Mouse (Mus musculus) thymus, adult 2 months (tissue): Measurements from ENCODE around the gene Cacna2d2. TPM values are rescaled to one million over a fixed set of nuclear protein-coding genes. Genes with fewer than 3 reads are reported as not detected.

Experiments
- DNase-seq: peaks from one replicate; pipeline ENCODE4 v3.0.0; 2021
- H3K27ac ChIP-seq: fragments of 200-500 bp; 2 replicates; pipeline ENCODE4 v1.5.1; 2012; ENCODE audit warnings: low read length, control low read depth; ENCODE audit not compliant: control insufficient read depth, insufficient read depth
- H3K27me3 ChIP-seq: fragments of 200-500 bp; 2 replicates; pipeline ENCODE4 v1.6.1; 2012; ENCODE audit warnings: mild to moderate bottlenecking, low read length, moderate library complexity, mixed read lengths; ENCODE audit not compliant: control insufficient read depth, insufficient read depth
- H3K36me3 ChIP-seq: fragments of 200-500 bp; 2 replicates; pipeline ENCODE4 v1.6.1; 2012; ENCODE audit warnings: mild to moderate bottlenecking, low read length, moderate library complexity; ENCODE audit not compliant: control insufficient read depth, insufficient read depth
- H3K4me1 ChIP-seq: fragments of 200-500 bp; replicated peaks from 2 replicates; pipeline ENCODE4 v1.6.1; 2012; ENCODE audit warnings: low read length; ENCODE audit not compliant: control insufficient read depth, insufficient read depth
- H3K4me3 ChIP-seq: fragments of 200-500 bp; 2 replicates; pipeline ENCODE4 v1.5.1; 2012; ENCODE audit warnings: mild to moderate bottlenecking, low read length, control low read depth, moderate library complexity; ENCODE audit not compliant: control insufficient read depth, insufficient read depth
- CTCF ChIP-seq: fragments of 200-500 bp; IDR thresholded peaks from 2 replicates; pipeline ENCODE4 v1.5.1; 2012; ENCODE audit warnings: mild to moderate bottlenecking, control low read depth, low read length, moderate library complexity, borderline replicate concordance; ENCODE audit not compliant: control insufficient read depth, poor library complexity, insufficient read depth; ENCODE audit errors: extremely low read depth
- POLR2A ChIP-seq: fragments of 200-500 bp; IDR thresholded peaks from 2 replicates; pipeline ENCODE4 v1.6.1; 2012; ENCODE audit warnings: mild to moderate bottlenecking, low read length, control low read depth, moderate library complexity; ENCODE audit not compliant: control insufficient read depth, poor library complexity, insufficient read depth; ENCODE audit errors: extremely low read depth
- WGBS: fragments of 180-500 bp; shearing (Covaris S2); methylation state at CpG from one replicate; pipeline ENCODE4 v1.1.7; 2018; 5-methylcytosine and 5-hydroxymethylcytosine counted together
- polyA plus RNA-seq: library from polyadenylated mRNA; depleted of rRNA; stranded (reverse); fragments of >200 nt; gene quantifications from 2 replicates; pipeline ENCODE4 v1.2.3, GENCODE M21; 2012

The Cacna2d2 gene
- polyA plus RNA-seq, 1 experiment, result 8.9 TPM

- H3K4me1 ChIP-seq, result no peaks in the 10 kb centered on the region; the same call in 1 of the 2 replicates
- H3K36me3 ChIP-seq, result no peaks in the 10 kb centered on the region
- no peak overlapping the region for H3K4me3 ChIP-seq
- no peak overlapping the region for H3K27ac ChIP-seq
- H3K27me3 ChIP-seq, result peaks cover 3% of the 10 kb centered on the region; the same call in 1 of the 2 replicates
- TF ChIP-seq CTCF, result no peak
- TF ChIP-seq POLR2A, result no peak
- 20% methylated on average over 13 of the region's 13 CpGs for WGBS
- no peak for DNase-seq
Measured at GRCm38 (mm10) chr9:107400666-107401285, 1.4 kb downstream of the Cacna2d2 start.

GRCm38 (mm10) chr9:107403116-107403515 lies 3.7 kb downstream of the Cacna2d2 start:
- TF ChIP-seq POLR2A, result no peak
- no peak for TF ChIP-seq CTCF
- no peaks in the 10 kb centered on the region; the same call in 1 of the 2 replicates for H3K4me1 ChIP-seq
- H3K36me3 ChIP-seq, result no peaks in the 10 kb centered on the region
- 70% methylated on average over 7 of the region's 7 CpGs for WGBS
- no peak for DNase-seq
- no peak overlapping the region for H3K4me3 ChIP-seq
- H3K27ac ChIP-seq, result no peak overlapping the region
- peaks cover 3% of the 10 kb centered on the region; the same call in 1 of the 2 replicates for H3K27me3 ChIP-seq

GRCm38 (mm10) chr9:107409449-107409848 lies 10.0 kb downstream of the Cacna2d2 start:
- no peaks in the 10 kb centered on the region for H3K4me1 ChIP-seq
- H3K4me3 ChIP-seq, result no peak overlapping the region
- 84% methylated on average over 4 of the region's 4 CpGs for WGBS
- no peaks in the 10 kb centered on the region for H3K36me3 ChIP-seq
- no peaks in the 10 kb centered on the region for H3K27me3 ChIP-seq
- DNase-seq, result no peak
- H3K27ac ChIP-seq, result no peak overlapping the region
- no peak for TF ChIP-seq POLR2A
- no peak for TF ChIP-seq CTCF

GRCm38 (mm10) chr9:107417106-107417505 lies 17.7 kb downstream of the Cacna2d2 start:
- TF ChIP-seq POLR2A, result no peak
- no peak for TF ChIP-seq CTCF
- Histone ChIP-seq H3K4me3 (no peak overlapping the region), H3K4me1 (no peaks in the 10 kb centered on the region), H3K27me3 (no peaks in the 10 kb centered on the region), H3K36me3 (no peaks in the 10 kb centered on the region), H3K27ac (no peak overlapping the region)
- 71% methylated on average over 6 of the region's 6 CpGs for WGBS
- DNase-seq, result no peak

GRCm38 (mm10) chr9:107419491-107420244 lies 20.3 kb downstream of the Cacna2d2 start:
- H3K27me3 ChIP-seq, result no peaks in the 10 kb centered on the region
- WGBS, result 79% methylated on average over 9 of the region's 9 CpGs
- TF ChIP-seq POLR2A (no peak), CTCF (no peak)
- no peak for DNase-seq
- H3K36me3 ChIP-seq, result no peaks in the 10 kb centered on the region
- no peak overlapping the region for H3K4me3 ChIP-seq
- no peaks in the 10 kb centered on the region for H3K4me1 ChIP-seq
- no peak overlapping the region for H3K27ac ChIP-seq

- 86% methylated on average over 5 of the region's 5 CpGs for WGBS
- Histone ChIP-seq H3K4me3 (no peak overlapping the region), H3K27me3 (no peaks in the 10 kb centered on the region), H3K4me1 (no peaks in the 10 kb centered on the region), H3K36me3 (no peaks in the 10 kb centered on the region), H3K27ac (no peak overlapping the region)
- DNase-seq, result no peak
- TF ChIP-seq POLR2A (no peak), CTCF (no peak)
Measured at GRCm38 (mm10) chr9:107420898-107421297, 21.5 kb downstream of the Cacna2d2 start.
